Mouse (Mus musculus): ENCODE measurements at regions not wholly inside any gene's neighbourhood (a gene's known extent, or its start where the extent isn't known, plus 50 kb on each side); places are given as distances from the start of the nearest gene placed in this dataset.

GRCm38 (mm10) chr1:176468560-176468959 lies 193.4 kb upstream of the Pld5 start:
- Histone ChIP-seq H3K4me1 (ENCODE audit: control insufficient read depth, insufficient read depth, low read length) (no peaks in the 10 kb centered on the region), H3K4me3 (ENCODE audit: low read depth, low read length) (no peak overlapping the region), H3K36me3 (ENCODE audit: control insufficient read depth, insufficient read depth, low read length, poor library complexity, severe bottlenecking) (no peaks in the 10 kb centered on the region), H3K27ac (ENCODE audit: insufficient read depth, low read length) (no peak overlapping the region), H3K9ac (ENCODE audit: low read depth, poor library complexity, severe bottlenecking) (no peak overlapping the region), H3K9me3 (replicated peaks; ENCODE audit: control insufficient read depth, insufficient read depth, low read length, poor library complexity, severe bottlenecking) (no peaks in the 10 kb centered on the region), H3K27me3 (ENCODE audit: control insufficient read depth, insufficient read depth, low read length, poor library complexity, severe bottlenecking) (no peaks in the 10 kb centered on the region)
- TF ChIP-seq EP300 (IDR thresholded peaks at IDR 0.05; ENCODE audit: insufficient read depth, low read depth, low read length) = no peak

DNA sequence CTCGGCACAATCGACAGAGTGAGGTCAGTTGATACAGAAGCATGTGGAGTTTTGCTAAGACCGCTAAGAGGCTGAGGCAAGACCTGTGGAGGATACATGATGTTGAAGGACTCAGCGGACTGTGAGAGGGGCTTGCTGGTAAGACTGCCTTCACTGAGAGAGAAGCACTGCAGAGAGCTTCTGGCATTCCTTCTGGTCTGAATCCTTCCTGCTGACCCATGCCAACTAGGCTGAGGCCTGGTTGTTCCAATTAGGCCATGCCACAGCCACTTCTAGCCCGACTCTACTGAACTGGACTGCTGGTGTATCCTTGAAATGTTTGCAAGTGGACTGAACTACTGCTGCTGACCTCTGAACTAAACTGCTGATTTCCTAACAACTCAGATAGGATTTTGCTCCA lies 187.0 kb upstream of the Pld5 start:
- Histone ChIP-seq H3K9ac (ENCODE audit: low read depth, poor library complexity, severe bottlenecking) (no peak overlapping the region), H3K4me1 (ENCODE audit: control insufficient read depth, insufficient read depth, low read length) (no peaks in the 10 kb centered on the region), H3K27me3 (ENCODE audit: control insufficient read depth, insufficient read depth, low read length, poor library complexity, severe bottlenecking) (no peaks in the 10 kb centered on the region), H3K9me3 (replicated peaks; ENCODE audit: control insufficient read depth, insufficient read depth, low read length, poor library complexity, severe bottlenecking) (no peaks in the 10 kb centered on the region), H3K36me3 (ENCODE audit: control insufficient read depth, insufficient read depth, low read length, poor library complexity, severe bottlenecking) (no peaks in the 10 kb centered on the region), H3K4me3 (ENCODE audit: low read depth, low read length) (no peak overlapping the region), H3K27ac (ENCODE audit: insufficient read depth, low read length) (no peak overlapping the region)
- no peak for TF ChIP-seq CTCF (IDR thresholded peaks at IDR 0.05; ENCODE audit: low read depth, low read length)
- no peak for TF ChIP-seq EP300 (IDR thresholded peaks at IDR 0.05; ENCODE audit: insufficient read depth, low read depth, low read length)
- TF ChIP-seq POLR2A (IDR thresholded peaks at IDR 0.05; ENCODE audit: insufficient read depth, low read length) = no peak

- no peaks in the 10 kb centered on the region for H3K9me3 ChIP-seq (replicated peaks; ENCODE audit: control insufficient read depth, insufficient read depth, low read length, poor library complexity, severe bottlenecking)
- H3K4me1 ChIP-seq (ENCODE audit: control insufficient read depth, insufficient read depth, low read length) = no peaks in the 10 kb centered on the region
- no peak overlapping the region for H3K9ac ChIP-seq (ENCODE audit: low read depth, poor library complexity, severe bottlenecking)
- H3K4me3 ChIP-seq (ENCODE audit: low read depth, low read length) = no peak overlapping the region
- H3K27me3 ChIP-seq (ENCODE audit: control insufficient read depth, insufficient read depth, low read length, poor library complexity, severe bottlenecking) = no peaks in the 10 kb centered on the region
- no peak overlapping the region for H3K27ac ChIP-seq (ENCODE audit: insufficient read depth, low read length)
- TF ChIP-seq EP300 (IDR thresholded peaks at IDR 0.05; ENCODE audit: insufficient read depth, low read depth, low read length) (no peak), CTCF (IDR thresholded peaks at IDR 0.05; ENCODE audit: low read depth, low read length) (no peak), POLR2A (IDR thresholded peaks at IDR 0.05; ENCODE audit: insufficient read depth, low read length) (no peak)
- H3K36me3 ChIP-seq (ENCODE audit: control insufficient read depth, insufficient read depth, low read length, poor library complexity, severe bottlenecking) = no peaks in the 10 kb centered on the region
Observed at GRCm38 (mm10) chr1:176446735-176447134, 171.6 kb upstream of the Pld5 start.

GRCm38 (mm10) chr1:176443712-176444111 lies 168.6 kb upstream of the Pld5 start:
- H3K36me3 ChIP-seq (ENCODE audit: control insufficient read depth, insufficient read depth, low read length, poor library complexity, severe bottlenecking) = no peaks in the 10 kb centered on the region

GRCm38 (mm10) chr1:176440254-176440653 lies 165.1 kb upstream of the Pld5 start:
- H3K27ac ChIP-seq (ENCODE audit: insufficient read depth, low read length) = no peak overlapping the region
- no peaks in the 10 kb centered on the region; the same call in 1 of the 2 replicates for H3K27me3 ChIP-seq (ENCODE audit: control insufficient read depth, insufficient read depth, low read length, poor library complexity, severe bottlenecking)
- no peaks in the 10 kb centered on the region for H3K36me3 ChIP-seq (ENCODE audit: control insufficient read depth, insufficient read depth, low read length, poor library complexity, severe bottlenecking)
- H3K9me3 ChIP-seq (replicated peaks; ENCODE audit: control insufficient read depth, insufficient read depth, low read length, poor library complexity, severe bottlenecking) = no peaks in the 10 kb centered on the region
- no peak overlapping the region for H3K9ac ChIP-seq (ENCODE audit: low read depth, poor library complexity, severe bottlenecking)
- TF ChIP-seq EP300 (IDR thresholded peaks at IDR 0.05; ENCODE audit: insufficient read depth, low read depth, low read length) = no peak
- TF ChIP-seq POLR2A (IDR thresholded peaks at IDR 0.05; ENCODE audit: insufficient read depth, low read length) = no peak
- H3K4me1 ChIP-seq (ENCODE audit: control insufficient read depth, insufficient read depth, low read length) = no peaks in the 10 kb centered on the region
- no peak overlapping the region for H3K4me3 ChIP-seq (ENCODE audit: low read depth, low read length)

More at GRCm38 (mm10) chr1:176443712-176444111, 168.6 kb upstream of the Pld5 start:
- Histone ChIP-seq H3K4me3 (ENCODE audit: low read depth, low read length) (no peak overlapping the region), H3K9me3 (replicated peaks; ENCODE audit: control insufficient read depth, insufficient read depth, low read length, poor library complexity, severe bottlenecking) (no peaks in the 10 kb centered on the region), H3K27me3 (ENCODE audit: control insufficient read depth, insufficient read depth, low read length, poor library complexity, severe bottlenecking) (no peaks in the 10 kb centered on the region; the same call in 1 of the 2 replicates), H3K9ac (ENCODE audit: low read depth, poor library complexity, severe bottlenecking) (no peak overlapping the region), H3K4me1 (ENCODE audit: control insufficient read depth, insufficient read depth, low read length) (no peaks in the 10 kb centered on the region), H3K27ac (ENCODE audit: insufficient read depth, low read length) (no peak overlapping the region)
- TF ChIP-seq EP300 (IDR thresholded peaks at IDR 0.05; ENCODE audit: insufficient read depth, low read depth, low read length) = no peak
- no peak for TF ChIP-seq POLR2A (IDR thresholded peaks at IDR 0.05; ENCODE audit: insufficient read depth, low read length)
- TF ChIP-seq CTCF (IDR thresholded peaks at IDR 0.05; ENCODE audit: low read depth, low read length) = no peak

- Histone ChIP-seq H3K36me3 (ENCODE audit: control insufficient read depth, insufficient read depth, low read length, poor library complexity, severe bottlenecking) (no peaks in the 10 kb centered on the region), H3K27me3 (ENCODE audit: control insufficient read depth, insufficient read depth, low read length, poor library complexity, severe bottlenecking) (no peaks in the 10 kb centered on the region), H3K4me1 (ENCODE audit: control insufficient read depth, insufficient read depth, low read length) (no peaks in the 10 kb centered on the region), H3K9me3 (replicated peaks; ENCODE audit: control insufficient read depth, insufficient read depth, low read length, poor library complexity, severe bottlenecking) (no peaks in the 10 kb centered on the region), H3K9ac (ENCODE audit: low read depth, poor library complexity, severe bottlenecking) (no peak overlapping the region), H3K4me3 (ENCODE audit: low read depth, low read length) (no peak overlapping the region), H3K27ac (ENCODE audit: insufficient read depth, low read length) (no peak overlapping the region)
- TF ChIP-seq CTCF (IDR thresholded peaks at IDR 0.05; ENCODE audit: low read depth, low read length) (no peak), POLR2A (IDR thresholded peaks at IDR 0.05; ENCODE audit: insufficient read depth, low read length) (no peak), EP300 (IDR thresholded peaks at IDR 0.05; ENCODE audit: insufficient read depth, low read depth, low read length) (no peak)
Observed at GRCm38 (mm10) chr1:176427835-176428234, 152.7 kb upstream of the Pld5 start.
